Mouse (Mus musculus) E14TG2a.4 (cell line): ENCODE data around the gene Pabpc6.

Experiments used
- CTCF ChIP-seq: conservative IDR thresholded peaks from 2 replicates; pipeline ENCODE4 v1.5.1; 2014; ENCODE audit warnings: low read length
- NANOG ChIP-seq: IDR thresholded peaks from 2 replicates; pipeline ENCODE4 v1.6.1; 2014; ENCODE audit warnings: borderline replicate concordance, low read length, mixed read lengths
- POU5F1 ChIP-seq: IDR thresholded peaks from 2 replicates; pipeline ENCODE4 v1.6.1; 2014; ENCODE audit warnings: low read length, borderline replicate concordance

- TF ChIP-seq CTCF (no peak), POU5F1 (no peak), NANOG (no peak)
Observed at GRCm38 (mm10) chr17:9697763-9698162, 28.2 kb upstream of the Pabpc6 start.
